Mouse (Mus musculus): ENCODE results near the gene Espn. TPM values are rescaled to one million over a fixed set of nuclear protein-coding genes. Genes with fewer than 3 reads are reported as not detected.
A peak's percentile ranks its signal among the peaks of the same experiment; 100 is the strongest.

Gene Espn
- polyA plus RNA-seq, 1 experiment = 0.08 TPM

DNA sequence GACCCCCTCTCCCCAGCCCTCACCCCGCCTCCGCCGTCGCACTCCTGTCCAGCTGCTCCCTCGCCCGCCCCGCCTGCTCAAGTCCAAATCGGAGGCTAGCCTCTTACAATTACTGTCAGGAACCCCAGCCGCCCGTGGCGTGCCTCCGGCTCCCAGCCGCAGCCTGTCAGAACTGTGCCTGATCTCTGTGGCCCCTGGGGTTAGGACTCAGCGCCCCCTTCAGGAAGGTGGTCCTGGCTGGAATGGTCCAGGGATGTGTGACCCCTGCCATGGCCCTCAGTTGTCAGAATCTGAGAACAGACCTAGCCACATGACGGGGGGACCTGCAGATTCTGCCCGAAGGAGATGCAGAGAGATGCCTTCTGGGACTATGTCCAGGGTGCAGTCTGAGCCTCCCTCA is 38.1 kb downstream of the Espn start:
- no peak for TF ChIP-seq GATA1 (IDR thresholded peaks at IDR 0.05; ENCODE audit: low read length)
- TF ChIP-seq TAL1 (IDR thresholded peaks at IDR 0.05; ENCODE audit: low read length) = no peak
- peaks cover 58% of the 10 kb centered on the region for H3K4me1 ChIP-seq (ENCODE audit: control insufficient read depth)
- peaks cover 8% of the 10 kb centered on the region for H3K9me3 ChIP-seq (ENCODE audit: control insufficient read depth, low read length)
- H3K4me3 ChIP-seq (replicated peaks) = no peak overlapping the region
- peaks cover 50% of the 10 kb centered on the region for H3K27me3 ChIP-seq (ENCODE audit: control insufficient read depth)
- H3K36me3 ChIP-seq (ENCODE audit: control insufficient read depth) = peaks cover 60% of the 10 kb centered on the region

- Histone ChIP-seq H3K27me3 (ENCODE audit: control insufficient read depth) (peaks cover 33% of the 10 kb centered on the region), H3K4me3 (replicated peaks) (no peak overlapping the region), H3K36me3 (ENCODE audit: control insufficient read depth) (peaks cover 77% of the 10 kb centered on the region), H3K9me3 (ENCODE audit: control insufficient read depth, low read length) (peaks cover 8% of the 10 kb centered on the region), H3K4me1 (ENCODE audit: control insufficient read depth) (peaks cover 76% of the 10 kb centered on the region)
- TF ChIP-seq GATA1 (IDR thresholded peaks at IDR 0.05; ENCODE audit: low read length) = no peak
- no peak for TF ChIP-seq TAL1 (IDR thresholded peaks at IDR 0.05; ENCODE audit: low read length)
Measured at GRCm38 (mm10) chr4:152112329-152112728, 39.8 kb downstream of the Espn start.

DNA sequence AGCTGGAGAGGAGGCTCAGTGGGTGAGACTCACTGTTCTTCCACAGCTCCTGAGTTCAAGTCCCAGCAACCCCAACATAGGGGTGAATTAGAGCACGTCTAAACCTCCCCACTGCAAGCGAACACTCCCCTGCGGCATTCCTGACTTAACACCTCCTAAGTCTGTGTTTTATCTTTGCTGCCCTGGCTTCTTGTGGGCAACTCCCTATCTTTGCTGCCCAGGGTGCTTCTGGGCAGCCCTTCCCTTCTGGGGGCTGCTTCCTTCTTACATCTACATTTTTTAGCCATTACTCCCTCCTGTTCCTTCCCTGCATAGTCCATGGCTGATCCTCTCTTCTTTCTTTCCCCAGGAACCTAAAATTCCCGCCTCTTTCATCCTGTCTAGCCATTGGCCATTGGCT is 41.5 kb downstream of the Espn start:
- Histone ChIP-seq H3K4me3 (replicated peaks) (peak overlapping the region; percentile 43), H3K4me1 (ENCODE audit: control insufficient read depth) (peaks cover 79% of the 10 kb centered on the region), H3K36me3 (ENCODE audit: control insufficient read depth) (peaks cover 94% of the 10 kb centered on the region), H3K9me3 (ENCODE audit: control insufficient read depth, low read length) (peaks cover 8% of the 10 kb centered on the region), H3K27me3 (ENCODE audit: control insufficient read depth) (peaks cover 16% of the 10 kb centered on the region)
- TF ChIP-seq GATA1 (IDR thresholded peaks at IDR 0.05; ENCODE audit: low read length) (peak; percentile 81), TAL1 (IDR thresholded peaks at IDR 0.05; ENCODE audit: low read length) (peak; percentile 78)

DNA sequence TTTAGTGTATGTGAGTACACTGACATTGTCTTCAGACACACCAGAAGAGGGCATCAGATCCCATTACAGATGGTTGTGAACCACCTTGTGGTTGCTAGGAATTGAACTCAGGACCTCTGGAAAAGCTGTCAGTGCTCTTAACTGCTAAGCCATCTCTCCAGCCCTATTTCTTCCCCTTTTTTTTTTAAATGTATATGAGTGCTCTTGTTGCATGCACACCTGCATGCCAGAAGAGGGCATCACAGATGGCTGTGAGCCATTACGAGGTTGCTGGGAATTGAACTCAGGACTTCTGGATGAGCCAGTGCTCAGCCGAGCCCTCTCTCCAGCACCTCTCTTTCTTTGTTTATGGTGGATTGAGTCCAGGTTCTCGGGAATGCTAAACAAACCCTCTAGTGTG is 42.7 kb downstream of the Espn start:
- Histone ChIP-seq H3K4me3 (replicated peaks) (no peak overlapping the region), H3K4me1 (ENCODE audit: control insufficient read depth) (peaks cover 69% of the 10 kb centered on the region), H3K36me3 (ENCODE audit: control insufficient read depth) (peaks cover 97% of the 10 kb centered on the region), H3K27me3 (ENCODE audit: control insufficient read depth) (peaks cover 5% of the 10 kb centered on the region), H3K9me3 (ENCODE audit: control insufficient read depth, low read length) (peaks cover 8% of the 10 kb centered on the region)
- TF ChIP-seq TAL1 (IDR thresholded peaks at IDR 0.05; ENCODE audit: low read length) = no peak
- TF ChIP-seq GATA1 (IDR thresholded peaks at IDR 0.05; ENCODE audit: low read length) = no peak

GRCm38 (mm10) chr4:152108673-152109072 is 43.5 kb downstream of the Espn start:
- H3K9me3 ChIP-seq (ENCODE audit: control insufficient read depth, low read length) = no peaks in the 10 kb centered on the region; the same call in 1 of the 2 replicates
- no peak for TF ChIP-seq TAL1 (IDR thresholded peaks at IDR 0.05; ENCODE audit: low read length)
- TF ChIP-seq GATA1 (IDR thresholded peaks at IDR 0.05; ENCODE audit: low read length) = no peak
- H3K36me3 ChIP-seq (ENCODE audit: control insufficient read depth) = peaks cover 97% of the 10 kb centered on the region
- no peaks in the 10 kb centered on the region for H3K27me3 ChIP-seq (ENCODE audit: control insufficient read depth)
- H3K4me3 ChIP-seq (replicated peaks) = peak overlapping the region; percentile 71
- peaks cover 71% of the 10 kb centered on the region for H3K4me1 ChIP-seq (ENCODE audit: control insufficient read depth)

- Histone ChIP-seq H3K36me3 (ENCODE audit: control insufficient read depth) (peaks cover 97% of the 10 kb centered on the region), H3K9me3 (ENCODE audit: control insufficient read depth, low read length) (no peaks in the 10 kb centered on the region), H3K4me3 (replicated peaks) (peak overlapping the region; percentile 71), H3K4me1 (ENCODE audit: control insufficient read depth) (peaks cover 75% of the 10 kb centered on the region), H3K27me3 (ENCODE audit: control insufficient read depth) (no peaks in the 10 kb centered on the region)
- TF ChIP-seq GATA1 (IDR thresholded peaks at IDR 0.05; ENCODE audit: low read length) (no peak), TAL1 (IDR thresholded peaks at IDR 0.05; ENCODE audit: low read length) (no peak)
Measured at GRCm38 (mm10) chr4:152107971-152108509, 44.1 kb downstream of the Espn start.

GRCm38 (mm10) chr4:152107493-152107892 is 44.7 kb downstream of the Espn start:
- Histone ChIP-seq H3K9me3 (ENCODE audit: control insufficient read depth, low read length) (no peaks in the 10 kb centered on the region), H3K27me3 (ENCODE audit: control insufficient read depth) (no peaks in the 10 kb centered on the region), H3K4me1 (ENCODE audit: control insufficient read depth) (peaks cover 75% of the 10 kb centered on the region), H3K36me3 (ENCODE audit: control insufficient read depth) (peaks cover 97% of the 10 kb centered on the region), H3K4me3 (replicated peaks) (peak overlapping the region; percentile 71)
- no peak for TF ChIP-seq TAL1 (IDR thresholded peaks at IDR 0.05; ENCODE audit: low read length)
- TF ChIP-seq GATA1 (IDR thresholded peaks at IDR 0.05; ENCODE audit: low read length) = no peak

GRCm38 (mm10) chr4:152106746-152107145 is 45.4 kb downstream of the Espn start:
- Histone ChIP-seq H3K9me3 (ENCODE audit: control insufficient read depth, low read length) (no peaks in the 10 kb centered on the region), H3K36me3 (ENCODE audit: control insufficient read depth) (peaks cover 97% of the 10 kb centered on the region), H3K4me1 (ENCODE audit: control insufficient read depth) (peaks cover 69% of the 10 kb centered on the region), H3K27me3 (ENCODE audit: control insufficient read depth) (no peaks in the 10 kb centered on the region), H3K4me3 (replicated peaks) (peak overlapping the region; percentile 71)
- TF ChIP-seq GATA1 (IDR thresholded peaks at IDR 0.05; ENCODE audit: low read length) = no peak
- TF ChIP-seq TAL1 (IDR thresholded peaks at IDR 0.05; ENCODE audit: low read length) = no peak

DNA sequence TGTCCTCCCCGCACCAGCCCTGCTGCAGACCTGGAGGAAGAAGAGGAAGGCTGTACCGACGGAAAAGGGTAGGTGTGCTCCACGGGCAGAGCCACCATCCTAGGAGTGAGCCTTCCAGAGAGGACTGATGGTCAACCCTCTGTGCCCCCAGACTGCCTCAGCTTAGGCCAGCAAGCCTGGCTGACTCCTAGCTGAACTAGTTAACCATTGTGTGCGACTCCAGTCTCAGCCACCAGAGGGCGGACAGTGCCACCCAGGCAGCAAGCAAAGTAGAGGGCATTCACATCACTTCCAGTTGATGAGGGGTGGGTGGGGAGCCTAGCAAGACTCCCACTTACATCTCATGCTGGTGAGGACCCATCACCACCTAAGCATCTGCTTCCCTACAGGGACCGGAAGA is 49.1 kb downstream of the Espn start:
- H3K36me3 ChIP-seq (ENCODE audit: control insufficient read depth) = peaks cover 78% of the 10 kb centered on the region
- H3K4me1 ChIP-seq (ENCODE audit: control insufficient read depth) = peaks cover 35% of the 10 kb centered on the region
- no peaks in the 10 kb centered on the region for H3K9me3 ChIP-seq (ENCODE audit: control insufficient read depth, low read length)
- no peaks in the 10 kb centered on the region for H3K27me3 ChIP-seq (ENCODE audit: control insufficient read depth)
- TF ChIP-seq TAL1 (IDR thresholded peaks at IDR 0.05; ENCODE audit: low read length) (no peak), GATA1 (IDR thresholded peaks at IDR 0.05; ENCODE audit: low read length) (no peak)
- no peak overlapping the region for H3K4me3 ChIP-seq (replicated peaks)

DNA sequence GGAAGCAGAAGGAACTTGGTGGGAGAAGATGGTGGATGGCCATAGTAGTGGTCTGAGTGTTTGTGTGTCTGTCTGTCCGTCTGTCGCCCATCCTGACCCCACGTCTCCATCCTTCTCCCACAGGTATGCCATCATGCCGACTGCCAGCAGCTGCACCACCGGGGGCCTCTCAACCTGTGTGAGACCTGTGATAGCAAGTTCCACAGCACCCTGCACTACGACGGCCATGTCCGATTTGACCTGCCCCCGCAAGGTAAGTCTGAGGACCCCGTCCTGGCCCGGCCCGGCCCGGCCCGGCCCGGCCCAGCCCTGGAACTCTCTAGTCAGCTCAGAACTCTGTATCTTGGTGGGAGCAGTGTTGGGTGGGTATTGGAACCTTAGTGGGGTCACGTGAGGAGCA is 50.2 kb downstream of the Espn start:
- Histone ChIP-seq H3K9me3 (ENCODE audit: control insufficient read depth, low read length) (no peaks in the 10 kb centered on the region), H3K36me3 (ENCODE audit: control insufficient read depth) (peaks cover 70% of the 10 kb centered on the region), H3K4me3 (replicated peaks) (no peak overlapping the region), H3K4me1 (ENCODE audit: control insufficient read depth) (peaks cover 32% of the 10 kb centered on the region), H3K27me3 (ENCODE audit: control insufficient read depth) (no peaks in the 10 kb centered on the region)
- TF ChIP-seq TAL1 (IDR thresholded peaks at IDR 0.05; ENCODE audit: low read length) = no peak
- TF ChIP-seq GATA1 (IDR thresholded peaks at IDR 0.05; ENCODE audit: low read length) = no peak

Measured in erythroblast, embryonic 14.5 days (primary cell).